Mouse (Mus musculus): ENCODE data around the gene Sergef. TPM values are rescaled to one million over a fixed set of nuclear protein-coding genes. Genes with fewer than 3 reads are reported as not detected.

The Sergef gene
- total and polyA plus RNA-seq, 2 experiments from 2014 or later, result 41.8 to 48.0 TPM

DNA sequence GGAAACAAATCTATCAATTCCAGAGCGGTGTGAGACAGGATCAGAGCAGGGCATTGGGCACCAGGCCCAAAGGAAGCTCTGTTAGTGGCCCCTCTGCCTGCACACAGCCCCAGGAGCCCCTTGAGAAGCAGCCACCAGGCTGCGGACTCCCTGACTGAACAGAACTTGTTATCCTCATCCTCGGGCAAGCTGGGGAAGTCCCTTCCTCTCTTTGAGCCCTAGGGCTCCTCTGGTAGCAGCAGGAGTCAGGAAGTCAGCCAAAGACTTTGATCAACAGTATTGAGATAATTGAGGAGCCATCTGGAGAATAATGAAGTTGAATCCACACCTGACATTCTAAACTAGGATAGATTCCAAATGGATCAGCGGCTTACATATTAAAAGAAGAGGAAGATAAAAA is 135.4 kb downstream of the Sergef start:
- Histone ChIP-seq H3K27ac (no peak overlapping the region), H3K9me3 (ENCODE audit: low read length) (no peaks in the 10 kb centered on the region), H3K4me1 (ENCODE audit: insufficient read depth, low read length) (peaks cover 11% of the 10 kb centered on the region), H3K36me3 (ENCODE audit: insufficient read depth, low read length) (no peaks in the 10 kb centered on the region), H3K4me2 (ENCODE audit: low read depth, low read length) (no peak overlapping the region), H3K27me3 (ENCODE audit: insufficient read depth, low read length) (no peaks in the 10 kb centered on the region), H3K4me3 (ENCODE audit: low read length) (no peak overlapping the region), H3K9ac (replicated peaks; ENCODE audit: low read length) (no peak overlapping the region)
- ATAC-seq (no peak), DNase-seq (ENCODE audit: low spot score) (no peak)
- TF ChIP-seq CTCF (IDR thresholded peaks at IDR 0.05; ENCODE audit: low read depth), result no peak
- 45% methylated on average over 4 of the region's 4 CpGs for WGBS

DNA sequence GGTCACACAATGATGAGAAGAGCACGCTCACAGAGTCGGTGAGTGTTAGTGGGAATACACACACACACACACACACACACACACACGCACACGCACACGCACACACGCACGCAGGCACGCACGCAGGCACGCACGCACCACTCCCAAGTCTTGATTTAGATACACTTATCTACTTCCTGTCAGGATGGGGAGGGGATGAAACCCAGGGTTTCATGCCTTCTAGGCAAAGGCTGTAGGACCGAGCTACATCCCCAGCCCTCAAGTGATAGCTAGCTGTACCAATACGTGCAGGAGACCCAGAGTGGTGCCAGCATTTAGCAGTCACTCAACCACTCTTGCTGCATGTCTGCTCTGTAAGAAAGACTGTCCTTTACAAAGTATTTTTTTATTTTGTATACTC is 137.0 kb downstream of the Sergef start:
- DNase-seq (ENCODE audit: low spot score) (no peak), ATAC-seq (no peak)
- Histone ChIP-seq H3K27ac (no peak overlapping the region), H3K4me1 (ENCODE audit: insufficient read depth, low read length) (peaks cover 4% of the 10 kb centered on the region; the same call in 1 of the 2 replicates), H3K4me2 (ENCODE audit: low read depth, low read length) (no peak overlapping the region), H3K4me3 (ENCODE audit: low read length) (no peak overlapping the region), H3K9ac (replicated peaks; ENCODE audit: low read length) (no peak overlapping the region), H3K27me3 (ENCODE audit: insufficient read depth, low read length) (no peaks in the 10 kb centered on the region), H3K9me3 (ENCODE audit: low read length) (no peaks in the 10 kb centered on the region), H3K36me3 (ENCODE audit: insufficient read depth, low read length) (no peaks in the 10 kb centered on the region)
- WGBS, result 95% methylated on average over 13 of the region's 13 CpGs
- TF ChIP-seq CTCF (IDR thresholded peaks at IDR 0.05; ENCODE audit: low read depth), result no peak

DNA sequence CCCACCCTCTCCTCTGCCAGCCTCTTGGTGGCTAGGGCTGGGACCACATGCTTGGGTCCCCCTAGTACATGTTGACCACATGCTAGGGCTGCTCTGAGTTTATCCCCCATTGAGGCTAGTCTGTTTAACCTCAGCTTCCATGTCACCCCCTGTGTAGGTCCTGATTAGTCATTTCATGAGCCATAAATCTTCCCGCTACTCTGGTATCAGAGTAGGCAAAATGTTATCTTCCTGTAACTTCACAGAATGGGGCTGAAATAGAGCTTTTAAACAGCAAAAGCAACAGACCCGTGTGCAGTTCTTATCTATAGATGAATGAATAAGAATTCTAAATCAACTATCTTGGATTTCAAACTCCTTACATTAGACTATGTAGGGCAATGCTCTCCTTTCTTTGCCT is 138.1 kb downstream of the Sergef start:
- DNase-seq (ENCODE audit: low spot score), result no peak
- Histone ChIP-seq H3K36me3 (ENCODE audit: insufficient read depth, low read length) (no peaks in the 10 kb centered on the region), H3K9me3 (ENCODE audit: low read length) (no peaks in the 10 kb centered on the region), H3K4me3 (ENCODE audit: low read length) (no peak overlapping the region), H3K4me1 (ENCODE audit: insufficient read depth, low read length) (peaks cover 4% of the 10 kb centered on the region; the same call in 1 of the 2 replicates), H3K9ac (replicated peaks; ENCODE audit: low read length) (no peak overlapping the region), H3K4me2 (ENCODE audit: low read depth, low read length) (no peak overlapping the region), H3K27me3 (ENCODE audit: insufficient read depth, low read length) (no peaks in the 10 kb centered on the region), H3K27ac (no peak overlapping the region)
- TF ChIP-seq CTCF (IDR thresholded peaks at IDR 0.05; ENCODE audit: low read depth), result no peak
- 93% methylated on average over 2 of the region's 2 CpGs for WGBS
- ATAC-seq, result no peak

DNA sequence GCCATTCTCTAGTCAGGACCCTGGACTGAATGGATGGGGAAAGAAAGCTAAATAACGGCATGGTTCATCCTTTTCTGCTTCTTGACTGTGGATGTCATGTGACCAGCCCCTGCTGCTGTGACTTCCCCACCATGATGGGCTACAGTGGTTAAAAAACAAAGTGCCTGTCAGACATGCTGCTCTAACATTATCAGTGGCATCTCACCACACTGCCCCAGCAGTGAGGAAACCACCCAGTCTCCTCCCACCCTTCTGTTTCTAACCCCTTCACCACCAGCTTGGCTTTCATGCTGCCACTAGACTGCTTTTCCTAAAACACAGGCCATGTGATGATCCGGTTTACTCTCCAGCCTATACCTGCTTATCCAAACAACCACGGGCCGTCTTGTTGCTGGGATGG is 140.0 kb downstream of the Sergef start:
- H3K4me2 ChIP-seq (ENCODE audit: low read depth, low read length), result no peak overlapping the region
- ATAC-seq, result no peak
- no peaks in the 10 kb centered on the region for H3K27me3 ChIP-seq (ENCODE audit: insufficient read depth, low read length)
- H3K4me1 ChIP-seq (ENCODE audit: insufficient read depth, low read length), result peaks cover 4% of the 10 kb centered on the region; the same call in 1 of the 2 replicates
- no peaks in the 10 kb centered on the region for H3K36me3 ChIP-seq (ENCODE audit: insufficient read depth, low read length)
- H3K9ac ChIP-seq (replicated peaks; ENCODE audit: low read length), result no peak overlapping the region
- no peak overlapping the region for H3K27ac ChIP-seq
- no peak overlapping the region for H3K4me3 ChIP-seq (ENCODE audit: low read length)
- 95% methylated on average over 4 of the region's 4 CpGs for WGBS
- DNase-seq (ENCODE audit: low spot score), result no peak
- no peak for TF ChIP-seq CTCF (IDR thresholded peaks at IDR 0.05; ENCODE audit: low read depth)
- no peaks in the 10 kb centered on the region for H3K9me3 ChIP-seq (ENCODE audit: low read length)

DNA sequence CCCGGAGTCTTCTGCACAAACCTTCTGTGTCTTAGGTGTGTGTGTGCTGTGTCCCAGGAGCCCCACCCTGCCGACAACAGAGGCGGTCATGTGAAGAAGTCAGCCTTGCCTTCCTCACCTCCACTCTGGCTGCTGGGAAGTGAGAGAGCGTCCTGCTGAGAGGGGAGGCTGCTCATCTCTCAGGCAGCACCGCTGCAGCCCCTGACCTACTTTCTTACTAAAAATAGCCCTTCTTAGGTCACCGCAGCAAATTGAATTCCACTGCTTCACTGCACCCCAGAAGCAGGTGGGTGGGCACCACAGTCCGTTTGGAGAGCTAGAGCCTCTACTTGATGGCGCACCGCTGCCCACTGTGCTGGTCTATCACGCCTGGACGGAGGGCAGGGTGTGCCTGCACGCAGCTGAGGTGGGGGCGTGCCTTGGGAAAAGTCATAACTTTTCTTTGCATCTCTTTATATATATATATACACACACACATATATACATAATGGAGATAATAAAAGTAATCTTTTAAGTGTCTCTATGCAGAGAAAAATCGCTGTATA is 147.4 kb downstream of the Sergef start:
- Histone ChIP-seq H3K9ac (replicated peaks; ENCODE audit: low read length) (no peak overlapping the region), H3K36me3 (ENCODE audit: insufficient read depth, low read length) (no peaks in the 10 kb centered on the region), H3K4me2 (ENCODE audit: low read depth, low read length) (no peak overlapping the region), H3K27me3 (ENCODE audit: insufficient read depth, low read length) (no peaks in the 10 kb centered on the region), H3K27ac (peak overlapping the region; percentile 60), H3K9me3 (ENCODE audit: low read length) (no peaks in the 10 kb centered on the region), H3K4me1 (ENCODE audit: insufficient read depth, low read length) (no peaks in the 10 kb centered on the region), H3K4me3 (ENCODE audit: low read length) (no peak overlapping the region)
- 46% methylated on average over 14 of the region's 14 CpGs for WGBS
- DNase-seq (ENCODE audit: low spot score) (peak; percentile 53), ATAC-seq (peak; percentile 71)
- TF ChIP-seq CTCF (IDR thresholded peaks at IDR 0.05; ENCODE audit: low read depth), result no peak

DNA sequence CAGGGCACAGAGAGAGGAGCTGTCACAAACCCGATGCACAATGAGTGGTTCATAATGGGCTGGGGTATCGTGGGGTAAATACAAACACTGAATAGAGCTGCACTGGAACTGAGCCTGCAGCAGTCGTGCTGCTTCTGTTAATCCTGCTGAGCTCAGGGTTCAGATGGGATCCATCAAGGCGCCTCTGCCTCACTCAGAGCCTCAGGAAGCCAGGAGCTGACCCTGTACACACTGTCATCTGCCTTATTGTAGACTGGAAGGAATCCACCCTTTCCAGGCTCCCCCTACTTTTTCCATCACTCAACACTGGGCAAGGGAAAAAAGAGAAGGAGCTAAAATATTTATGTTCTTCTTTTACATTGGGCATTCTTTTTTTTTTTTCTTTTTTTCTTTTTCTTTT is 152.3 kb downstream of the Sergef start:
- Histone ChIP-seq H3K36me3 (ENCODE audit: insufficient read depth, low read length) (no peaks in the 10 kb centered on the region), H3K4me2 (ENCODE audit: low read depth, low read length) (no peak overlapping the region), H3K27me3 (ENCODE audit: insufficient read depth, low read length) (no peaks in the 10 kb centered on the region), H3K4me1 (ENCODE audit: insufficient read depth, low read length) (no peaks in the 10 kb centered on the region), H3K9me3 (ENCODE audit: low read length) (no peaks in the 10 kb centered on the region), H3K9ac (replicated peaks; ENCODE audit: low read length) (no peak overlapping the region), H3K27ac (no peak overlapping the region), H3K4me3 (ENCODE audit: low read length) (no peak overlapping the region)
- ATAC-seq (no peak), DNase-seq (ENCODE audit: low spot score) (no peak)
- 21% methylated on average over 4 of the region's 4 CpGs for WGBS
- no peak for TF ChIP-seq CTCF (IDR thresholded peaks at IDR 0.05; ENCODE audit: low read depth)

DNA sequence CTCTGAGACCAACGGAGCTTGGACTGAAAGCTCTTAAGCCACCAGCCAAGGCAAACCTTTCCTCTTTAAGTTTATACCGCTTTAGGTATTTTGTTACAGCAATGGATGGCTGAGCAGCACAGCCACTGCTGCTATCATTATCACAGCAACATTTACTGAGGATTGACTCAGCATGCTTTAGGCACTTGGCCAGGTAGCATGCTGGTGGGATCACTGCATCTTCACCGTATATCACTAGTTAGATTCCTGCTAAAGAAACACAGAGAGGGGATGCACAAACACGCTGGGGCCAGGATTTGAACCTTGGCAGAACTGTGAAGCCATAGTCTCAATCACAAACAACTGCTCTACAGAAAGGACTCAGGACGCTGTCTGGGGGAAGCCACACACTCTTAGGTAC is 152.8 kb downstream of the Sergef start:
- H3K4me3 ChIP-seq (ENCODE audit: low read length), result no peak overlapping the region
- no peaks in the 10 kb centered on the region for H3K9me3 ChIP-seq (ENCODE audit: low read length)
- DNase-seq (ENCODE audit: low spot score), result no peak
- ATAC-seq, result no peak
- H3K27me3 ChIP-seq (ENCODE audit: insufficient read depth, low read length), result no peaks in the 10 kb centered on the region
- no peak overlapping the region for H3K27ac ChIP-seq
- TF ChIP-seq CTCF (IDR thresholded peaks at IDR 0.05; ENCODE audit: low read depth), result no peak
- WGBS, result 60% methylated on average over 5 of the region's 5 CpGs
- no peak overlapping the region for H3K9ac ChIP-seq (replicated peaks; ENCODE audit: low read length)
- H3K36me3 ChIP-seq (ENCODE audit: insufficient read depth, low read length), result no peaks in the 10 kb centered on the region
- 0 out of 2 replicates have a peak, but pooled peaks cover 3% of the 10 kb centered on the region for H3K4me1 ChIP-seq (ENCODE audit: insufficient read depth, low read length)
- H3K4me2 ChIP-seq (ENCODE audit: low read depth, low read length), result no peak overlapping the region
